Mouse (Mus musculus) liver, adult 2 months (tissue): Measurements from ENCODE around the gene Klc4. TPM values are rescaled to one million over a fixed set of nuclear protein-coding genes. Genes with fewer than 3 reads are reported as not detected.

ENCODE experiments used
- DNase-seq: peaks from one replicate; pipeline ENCODE4 v3.0.0-alpha.2; 2011; ENCODE audit warnings: low read depth, low spot score; ENCODE audit errors: extremely low read depth
- H3K27ac ChIP-seq: fragments of 200-500 bp; replicated peaks from 2 replicates; pipeline ENCODE4 v1.5.1; 2012; ENCODE audit warnings: low read depth, mild to moderate bottlenecking, control low read depth, inconsistent platforms, low read length; ENCODE audit not compliant: insufficient read depth
- H3K27me3 ChIP-seq: fragments of 200-500 bp; 2 replicates; pipeline ENCODE4 v1.6.1; 2012; ENCODE audit warnings: mild to moderate bottlenecking, moderate library complexity, low read length, inconsistent platforms; ENCODE audit not compliant: control insufficient read depth, insufficient read depth
- H3K36me3 ChIP-seq: fragments of 200-500 bp; 2 replicates; pipeline ENCODE4 v1.6.1; 2012; ENCODE audit warnings: low read length, inconsistent platforms; ENCODE audit not compliant: control insufficient read depth, insufficient read depth
- H3K4me1 ChIP-seq: fragments of 200-500 bp; 2 replicates; pipeline ENCODE4 v1.6.1; 2011; ENCODE audit warnings: low read length; ENCODE audit not compliant: control insufficient read depth, insufficient read depth
- H3K4me3 ChIP-seq: fragments of 200-500 bp; 2 replicates; pipeline ENCODE4 v1.5.1; 2011; ENCODE audit warnings: low read depth, mild to moderate bottlenecking, control low read depth, low read length, moderate library complexity; ENCODE audit not compliant: insufficient read depth
- H3K79me2 ChIP-seq: fragments of 200-500 bp; 2 replicates; pipeline ENCODE4 v1.6.1; 2012; ENCODE audit warnings: inconsistent platforms, mild to moderate bottlenecking, low read length, moderate library complexity; ENCODE audit not compliant: control insufficient read depth, insufficient read depth
- H3K9ac ChIP-seq: fragments of 200-500 bp; 2 replicates; pipeline ENCODE4 v1.6.1; 2012; ENCODE audit warnings: low read depth, mild to moderate bottlenecking, control low read depth, inconsistent platforms, low read length
- CTCF ChIP-seq: fragments of 200-500 bp; IDR thresholded peaks from 2 replicates; pipeline ENCODE4 v1.5.1; 2011; ENCODE audit warnings: low read depth, low read length, control low read depth
- POLR2A ChIP-seq: fragments of 200-500 bp; IDR thresholded peaks from 2 replicates; pipeline ENCODE4 v1.6.1; 2011; ENCODE audit warnings: low read length, control low read depth; ENCODE audit not compliant: insufficient read depth; ENCODE audit errors: extremely low read depth
- WGBS: fragments of 180-500 bp; shearing (Covaris S2); methylation state at CpG from one replicate; pipeline ENCODE4 v1.1.7; 2018; 5-methylcytosine and 5-hydroxymethylcytosine counted together
- polyA plus RNA-seq: library from polyadenylated mRNA; depleted of rRNA; stranded (reverse); fragments of >200 nt; gene quantifications from 2 replicates; pipeline ENCODE4 v1.2.3, GENCODE M21; 2012
- total RNA-seq: library from RNA; depleted of rRNA; stranded (reverse); fragments of >200 nt; gene quantifications from 2 replicates; pipeline ENCODE4 v1.2.3, GENCODE M21; 2014

The Klc4 gene
- total and polyA plus RNA-seq, 2 experiments = 46.6 to 49.0 TPM

GRCm38 (mm10) chr17:46623819-46624557 lies 21.8 kb downstream of the Klc4 start:
- Histone ChIP-seq H3K36me3 (no peaks in the 10 kb centered on the region), H3K27me3 (no peaks in the 10 kb centered on the region), H3K4me1 (no peaks in the 10 kb centered on the region), H3K79me2 (no peaks in the 10 kb centered on the region), H3K27ac (no peak overlapping the region), H3K4me3 (no peak overlapping the region), H3K9ac (no peak overlapping the region)
- no peak for TF ChIP-seq CTCF
- no peak for TF ChIP-seq POLR2A
- no peak for DNase-seq
- WGBS = 61% methylated on average over 10 of the region's 10 CpGs

- no peaks in the 10 kb centered on the region for H3K4me1 ChIP-seq
- no peak overlapping the region for H3K9ac ChIP-seq
- no peaks in the 10 kb centered on the region for H3K79me2 ChIP-seq
- H3K36me3 ChIP-seq = no peaks in the 10 kb centered on the region
- H3K27me3 ChIP-seq = no peaks in the 10 kb centered on the region
- no peak overlapping the region for H3K27ac ChIP-seq
- no peak for DNase-seq
- TF ChIP-seq CTCF (no peak), POLR2A (no peak)
- H3K4me3 ChIP-seq = no peak overlapping the region
- 89% methylated on average over 11 of the region's 11 CpGs for WGBS
Observed at GRCm38 (mm10) chr17:46622269-46622668, 23.6 kb downstream of the Klc4 start.

GRCm38 (mm10) chr17:46621324-46621723 lies 24.5 kb downstream of the Klc4 start:
- no peaks in the 10 kb centered on the region for H3K4me1 ChIP-seq
- 72% methylated on average over 15 of the region's 15 CpGs for WGBS

GRCm38 (mm10) chr17:46619683-46620357 lies 26.0 kb downstream of the Klc4 start:
- 53% methylated on average over 16 of the region's 16 CpGs for whole genome bisulfite sequencing
- no peak overlapping the region for H3K9ac ChIP-seq

More at GRCm38 (mm10) chr17:46621324-46621723, 24.5 kb downstream of the Klc4 start:
- peak; percentile 18 for DNase-seq
- Histone ChIP-seq H3K36me3 (no peaks in the 10 kb centered on the region), H3K9ac (no peak overlapping the region), H3K27me3 (no peaks in the 10 kb centered on the region), H3K27ac (peak overlapping the region; percentile 29), H3K4me3 (no peak overlapping the region), H3K79me2 (no peaks in the 10 kb centered on the region)
- no peak for TF ChIP-seq POLR2A
- TF ChIP-seq CTCF = no peak

GRCm38 (mm10) chr17:46618769-46619682 lies 26.8 kb downstream of the Klc4 start:
- WGBS = 70% methylated on average over 27 of the region's 27 CpGs

More at GRCm38 (mm10) chr17:46619683-46620357, 26.0 kb downstream of the Klc4 start:
- no peak overlapping the region for H3K27ac ChIP-seq
- H3K79me2 ChIP-seq = no peaks in the 10 kb centered on the region
- TF ChIP-seq CTCF (no peak), POLR2A (no peak)
- no peaks in the 10 kb centered on the region for H3K27me3 ChIP-seq
- no peak overlapping the region for H3K4me3 ChIP-seq
- H3K4me1 ChIP-seq = no peaks in the 10 kb centered on the region
- no peak for DNase-seq
- no peaks in the 10 kb centered on the region for H3K36me3 ChIP-seq

More at GRCm38 (mm10) chr17:46618769-46619682, 26.8 kb downstream of the Klc4 start:
- TF ChIP-seq POLR2A (no peak), CTCF (no peak)
- DNase-seq = no peak
- H3K4me3 ChIP-seq = no peak overlapping the region
- H3K9ac ChIP-seq = no peak overlapping the region
- H3K36me3 ChIP-seq = no peaks in the 10 kb centered on the region
- H3K4me1 ChIP-seq = no peaks in the 10 kb centered on the region
- no peaks in the 10 kb centered on the region for H3K27me3 ChIP-seq
- no peak overlapping the region for H3K27ac ChIP-seq
- no peaks in the 10 kb centered on the region for H3K79me2 ChIP-seq
